Mouse (Mus musculus): ENCODE results near the gene Ginm1. TPM values are rescaled to one million over a fixed set of nuclear protein-coding genes. Genes with fewer than 3 reads are reported as not detected.

Ginm1 gene
- total RNA-seq (2017): 56.9 and 73.2 TPM in 2 replicates

GRCm38 (mm10) chr10:7792751-7793385 is at the start of gene Ginm1, which contains the start of gene Ppil4:
Ginm1 (minus strand) TSS chr10:7792824.
Ppil4 (plus strand) TSS chr10:7792891.
- peak; percentile 96 to 97 for ATAC-seq (replicated peaks in 1 of 2; ENCODE audit: insufficient read depth in 1 of 2, low FRiP score in 2 of 2, low TSS enrichment in 1 of 2, low read depth in 1 of 2, poor library complexity in 2 of 2, severe bottlenecking in 2 of 2)

GRCm38 (mm10) chr10:7841571-7842080 is 49.0 kb upstream of the Ginm1 start:
- peak; percentile 83 to 90 for ATAC-seq (replicated peaks in 1 of 2; ENCODE audit: insufficient read depth in 1 of 2, low FRiP score in 2 of 2, low TSS enrichment in 1 of 2, low read depth in 1 of 2, poor library complexity in 2 of 2, severe bottlenecking in 2 of 2)

GRCm38 (mm10) chr10:7840785-7841184 is 48.2 kb upstream of the Ginm1 start:
- ATAC-seq (replicated peaks in 1 of 2; ENCODE audit: insufficient read depth in 1 of 2, low FRiP score in 2 of 2, low TSS enrichment in 1 of 2, low read depth in 1 of 2, poor library complexity in 2 of 2, severe bottlenecking in 2 of 2): no peak

- ATAC-seq (replicated peaks in 1 of 2; ENCODE audit: insufficient read depth in 1 of 2, low FRiP score in 2 of 2, low TSS enrichment in 1 of 2, low read depth in 1 of 2, poor library complexity in 2 of 2, severe bottlenecking in 2 of 2): no peak
Observed at GRCm38 (mm10) chr10:7840353-7840733, 47.7 kb upstream of the Ginm1 start.

GRCm38 (mm10) chr10:7839551-7840352 is 47.1 kb upstream of the Ginm1 start:
- peak; percentile 3 to 36; a peak in 1 of 4 replicates for ATAC-seq (replicated peaks in 1 of 2; ENCODE audit: insufficient read depth in 1 of 2, low FRiP score in 2 of 2, low TSS enrichment in 1 of 2, low read depth in 1 of 2, poor library complexity in 2 of 2, severe bottlenecking in 2 of 2)

- ATAC-seq (replicated peaks in 1 of 2; ENCODE audit: insufficient read depth in 1 of 2, low FRiP score in 2 of 2, low TSS enrichment in 1 of 2, low read depth in 1 of 2, poor library complexity in 2 of 2, severe bottlenecking in 2 of 2): no peak
Observed at GRCm38 (mm10) chr10:7838874-7839421, 46.3 kb upstream of the Ginm1 start.

- no peak for ATAC-seq (replicated peaks in 1 of 2; ENCODE audit: insufficient read depth in 1 of 2, low FRiP score in 2 of 2, low TSS enrichment in 1 of 2, low read depth in 1 of 2, poor library complexity in 2 of 2, severe bottlenecking in 2 of 2)
Observed at GRCm38 (mm10) chr10:7838036-7838435, 45.4 kb upstream of the Ginm1 start.

GRCm38 (mm10) chr10:7837446-7837845 is 44.8 kb upstream of the Ginm1 start:
- ATAC-seq (replicated peaks in 1 of 2; ENCODE audit: insufficient read depth in 1 of 2, low FRiP score in 2 of 2, low TSS enrichment in 1 of 2, low read depth in 1 of 2, poor library complexity in 2 of 2, severe bottlenecking in 2 of 2): no peak

- ATAC-seq (replicated peaks in 1 of 2; ENCODE audit: insufficient read depth in 1 of 2, low FRiP score in 2 of 2, low TSS enrichment in 1 of 2, low read depth in 1 of 2, poor library complexity in 2 of 2, severe bottlenecking in 2 of 2): no peak
Observed at GRCm38 (mm10) chr10:7836902-7837301, 44.3 kb upstream of the Ginm1 start.

GRCm38 (mm10) chr10:7834671-7835225 is 42.1 kb upstream of the Ginm1 start:
- ATAC-seq (replicated peaks in 1 of 2; ENCODE audit: insufficient read depth in 1 of 2, low FRiP score in 2 of 2, low TSS enrichment in 1 of 2, low read depth in 1 of 2, poor library complexity in 2 of 2, severe bottlenecking in 2 of 2): no peak

GRCm38 (mm10) chr10:7833377-7834165 is 40.9 kb upstream of the Ginm1 start:
- no peak; a peak in 1 of 4 replicates for ATAC-seq (replicated peaks in 1 of 2; ENCODE audit: insufficient read depth in 1 of 2, low FRiP score in 2 of 2, low TSS enrichment in 1 of 2, low read depth in 1 of 2, poor library complexity in 2 of 2, severe bottlenecking in 2 of 2)

- ATAC-seq (replicated peaks in 1 of 2; ENCODE audit: insufficient read depth in 1 of 2, low FRiP score in 2 of 2, low TSS enrichment in 1 of 2, low read depth in 1 of 2, poor library complexity in 2 of 2, severe bottlenecking in 2 of 2): peak; percentile 74 to 77
Observed at GRCm38 (mm10) chr10:7832171-7832676, 39.6 kb upstream of the Ginm1 start, which contains the start of gene Zc3h12d. Zc3h12d (plus strand) TSS chr10:7832470.

- ATAC-seq (replicated peaks in 1 of 2; ENCODE audit: insufficient read depth in 1 of 2, low FRiP score in 2 of 2, low TSS enrichment in 1 of 2, low read depth in 1 of 2, poor library complexity in 2 of 2, severe bottlenecking in 2 of 2): no peak
Observed at GRCm38 (mm10) chr10:7826106-7826505, 33.5 kb upstream of the Ginm1 start.

GRCm38 (mm10) chr10:7825281-7825665 is 32.6 kb upstream of the Ginm1 start:
- no peak for ATAC-seq (replicated peaks in 1 of 2; ENCODE audit: insufficient read depth in 1 of 2, low FRiP score in 2 of 2, low TSS enrichment in 1 of 2, low read depth in 1 of 2, poor library complexity in 2 of 2, severe bottlenecking in 2 of 2)

- no peak for ATAC-seq (replicated peaks in 1 of 2; ENCODE audit: insufficient read depth in 1 of 2, low FRiP score in 2 of 2, low TSS enrichment in 1 of 2, low read depth in 1 of 2, poor library complexity in 2 of 2, severe bottlenecking in 2 of 2)
Observed at GRCm38 (mm10) chr10:7824663-7825280, 32.1 kb upstream of the Ginm1 start.

- ATAC-seq (replicated peaks in 1 of 2; ENCODE audit: insufficient read depth in 1 of 2, low FRiP score in 2 of 2, low TSS enrichment in 1 of 2, low read depth in 1 of 2, poor library complexity in 2 of 2, severe bottlenecking in 2 of 2): no peak
Observed at GRCm38 (mm10) chr10:7821981-7822380, 29.4 kb upstream of the Ginm1 start.

- ATAC-seq (replicated peaks in 1 of 2; ENCODE audit: insufficient read depth in 1 of 2, low FRiP score in 2 of 2, low TSS enrichment in 1 of 2, low read depth in 1 of 2, poor library complexity in 2 of 2, severe bottlenecking in 2 of 2): no peak
Observed at GRCm38 (mm10) chr10:7820171-7820570, 27.5 kb upstream of the Ginm1 start.

Data from hematopoietic stem cell, adult 5-6 weeks (primary cell).